ENCODE assay signal across 8 mouse cellular contexts in genomic region chr11:61021676-61022549, GRCm38 (mm10). TPM values are rescaled to one million over a fixed set of nuclear protein-coding genes. Genes with fewer than 3 reads are reported as not detected.
DNase-seq lines count a peak whose midpoint lies in the region; ATAC-seq and TF ChIP-seq lines count a peak whose summit lies in the region.

No protein-coding gene starts in this region.

- H3K27me3 ChIP-seq in megakaryocyte, embryonic 14.5 days (replicated peaks): peaks cover 100% of the 10 kb centered on the region
- H3K27me3 ChIP-seq in embryonic facial prominence, embryonic 11.5 days (ENCODE audit: control insufficient read depth, insufficient read depth, low read length): peaks cover 43% of the 10 kb centered on the region
- H3K27me3 ChIP-seq in heart, embryonic 15.5 days: peaks cover 60% of the 10 kb centered on the region
- H3K27me3 ChIP-seq in neural tube, embryonic 14.5 days (ENCODE audit: control insufficient read depth, insufficient read depth, low read length): peaks cover 39% of the 10 kb centered on the region

- WGBS in embryonic facial prominence, embryonic 11.5 days: 2% methylated on average over 48 of the region's 68 CpGs
- 2% methylated on average over 68 of the region's 68 CpGs for WGBS in heart, embryonic 15.5 days
- WGBS in neural tube, embryonic 14.5 days: 1% methylated on average over 66 of the region's 68 CpGs

- H3K36me3 ChIP-seq in megakaryocyte, embryonic 14.5 days (replicated peaks; ENCODE audit: low read length): no peaks in the 10 kb centered on the region
- H3K36me3 ChIP-seq in embryonic facial prominence, embryonic 11.5 days (replicated peaks; ENCODE audit: control insufficient read depth, insufficient read depth, low read depth, low read length): no peaks in the 10 kb centered on the region
- no peaks in the 10 kb centered on the region for H3K36me3 ChIP-seq in heart, embryonic 15.5 days
- H3K36me3 ChIP-seq in neural tube, embryonic 14.5 days (ENCODE audit: control insufficient read depth, insufficient read depth, low read length): no peaks in the 10 kb centered on the region

- H3K4me2 ChIP-seq in embryonic facial prominence, embryonic 11.5 days (ENCODE audit: low read depth, low read length): peak overlapping the region; percentile 99
- peak overlapping the region; percentile 91 for H3K4me2 ChIP-seq in heart, embryonic 15.5 days
- H3K4me2 ChIP-seq in neural tube, embryonic 14.5 days (ENCODE audit: low read depth, low read length): peak overlapping the region; percentile 67

- H3K27ac ChIP-seq in embryonic facial prominence, embryonic 11.5 days (replicated peaks; ENCODE audit: low read depth, low read length): no peak overlapping the region
- H3K27ac ChIP-seq in heart, embryonic 15.5 days: peak overlapping the region; percentile 71
- peak overlapping the region; percentile 81 for H3K27ac ChIP-seq in left cerebral cortex, adult 2 months
- no peak overlapping the region for H3K27ac ChIP-seq in neural tube, embryonic 14.5 days (ENCODE audit: low read depth, low read length)

- H3K9me3 ChIP-seq in megakaryocyte, embryonic 14.5 days: no peaks in the 10 kb centered on the region
- no peaks in the 10 kb centered on the region for H3K9me3 ChIP-seq in embryonic facial prominence, embryonic 11.5 days (replicated peaks; ENCODE audit: control insufficient read depth, low read length)
- no peaks in the 10 kb centered on the region for H3K9me3 ChIP-seq in heart, embryonic 15.5 days (replicated peaks)
- H3K9me3 ChIP-seq in neural tube, embryonic 14.5 days (ENCODE audit: control insufficient read depth, low read length): no peaks in the 10 kb centered on the region

- peak; percentile 26 for DNase-seq in embryonic facial prominence, embryonic 11.5 days (ENCODE audit: low spot score)
- DNase-seq in left cerebral cortex, adult 2 months (ENCODE audit: extremely low spot score in 1 of 2, low spot score in 2 of 2): peak; percentile 59
- no peak for DNase-seq in urinary bladder, adult 2 months (ENCODE audit: low spot score)

- intact Hi-C loops in left cerebral cortex, adult 2 months (cut with DNase I): loop anchor here (1.0 kb wide), 1 partner anchor 47 kb away; no protein-coding TSS in a partner anchor

- peak overlapping the region; percentile 31 for H3K4me3 ChIP-seq in megakaryocyte, embryonic 14.5 days (replicated peaks)
- peak overlapping the region; percentile 59 for H3K4me3 ChIP-seq in embryonic facial prominence, embryonic 11.5 days (ENCODE audit: low read depth, low read length)
- peak overlapping the region; percentile 72 for H3K4me3 ChIP-seq in heart, embryonic 15.5 days
- H3K4me3 ChIP-seq in left cerebral cortex, adult 2 months: peak overlapping the region; percentile 62
- peak overlapping the region; percentile 56 for H3K4me3 ChIP-seq in neural tube, embryonic 14.5 days (ENCODE audit: low read depth, low read length)

- no peak for ATAC-seq in megakaryocyte, adult 5-6 weeks (ENCODE audit: poor library complexity, severe bottlenecking)
- no peak for ATAC-seq in embryonic facial prominence, embryonic 11.5 days (replicated peaks; ENCODE audit: insufficient number of reproducible peaks, low FRiP score, low TSS enrichment, low read depth)
- peak; percentile 20; the same call in 1 of the 2 replicates for ATAC-seq in heart, embryonic 15.5 days (replicated peaks; ENCODE audit: insufficient number of reproducible peaks, insufficient read depth, low FRiP score, low read depth)
- ATAC-seq in neural tube, embryonic 14.5 days (ENCODE audit: low read depth): peak; percentile 55
- no peak for ATAC-seq in inflammation-experienced regulatory T-cells, adult 6 months

- peak overlapping the region; percentile 47 for H3K9ac ChIP-seq in embryonic facial prominence, embryonic 11.5 days (replicated peaks; ENCODE audit: low read length)
- H3K9ac ChIP-seq in heart, embryonic 15.5 days: peak overlapping the region; percentile 73
- peak overlapping the region; percentile 68 for H3K9ac ChIP-seq in neural tube, embryonic 14.5 days (replicated peaks; ENCODE audit: low read depth, low read length)

- no peak for TF ChIP-seq CTCF in left cerebral cortex, adult 2 months (IDR thresholded peaks at IDR 0.05)

- peaks cover 7% of the 10 kb centered on the region for H3K4me1 ChIP-seq in megakaryocyte, embryonic 14.5 days
- H3K4me1 ChIP-seq in embryonic facial prominence, embryonic 11.5 days (ENCODE audit: control insufficient read depth, insufficient read depth, low read length): no peaks in the 10 kb centered on the region; the same call in 1 of the 2 replicates
- peaks cover 59% of the 10 kb centered on the region for H3K4me1 ChIP-seq in heart, embryonic 15.5 days (replicated peaks)
- H3K4me1 ChIP-seq in neural tube, embryonic 14.5 days (ENCODE audit: control insufficient read depth, insufficient read depth, low read length): peaks cover 5% of the 10 kb centered on the region

RNA-seq across cellular contexts. Expression of gene Kcnj12, which starts 0.5 kb away (rescaled TPM):
- polyA plus RNA-seq in megakaryocyte, embryonic 14.5 days (2012; ENCODE audit: insufficient read depth, low replicate concordance): not detected in 2 replicates
- total RNA-seq in megakaryocyte, adult 5-6 weeks (2015): not detected in 2 replicates
- total RNA-seq in megakaryocyte, adult 5-6 weeks (2017): not detected in 2 replicates
- polyA plus RNA-seq in embryonic facial prominence, embryonic 11.5 days (2014; fragmentation: Nextera tagmentation; extraction: Ambion mirVana): 2.4 and 2.7 TPM in 2 replicates
- polyA plus RNA-seq in heart, embryonic 15.5 days (2015; fragmentation: Nextera tagmentation; extraction: Ambion mirVana): 5.5 TPM in 2 replicates
- total RNA-seq in left cerebral cortex, adult 2 months (2021): 10 to 100 TPM; 19.0 to 19.2 TPM
- polyA plus RNA-seq in neural tube, embryonic 14.5 days (2014; fragmentation: Nextera tagmentation; extraction: Ambion mirVana): 2.7 and 4.1 TPM in 2 replicates
- 4.9 and 7.7 TPM in 2 replicates for polyA plus RNA-seq in urinary bladder, adult 2 months (2012; rRNA removed)
- not detected for polyA plus RNA-seq in inflammation-experienced regulatory T-cells, adult 6 months (2017; shearing (Covaris generic))

Comparison
In these comparisons a context has a peak if more than half of its experiments do, and no peak if none do; other contexts are left out.
1. ATAC-seq: peak in heart, embryonic 15.5 days (single experiment) and neural tube, embryonic 14.5 days (single experiment); none in megakaryocyte, adult 5-6 weeks (single experiment), embryonic facial prominence, embryonic 11.5 days (single experiment) and inflammation-experienced regulatory T-cells, adult 6 months (single experiment).
2. H3K27ac ChIP-seq: peak in heart, embryonic 15.5 days (single experiment) and left cerebral cortex, adult 2 months (single experiment); none in embryonic facial prominence, embryonic 11.5 days (single experiment) and neural tube, embryonic 14.5 days (single experiment).
3. Peak in every context shown above with its lines, with median percentiles within 50 percentile points of each other: H3K4me3 ChIP-seq, H3K4me2 ChIP-seq and H3K9ac ChIP-seq.